Mouse (Mus musculus): ENCODE measurements at regions not wholly inside any gene's neighbourhood (a gene's known extent, or its start where the extent isn't known, plus 50 kb on each side); places are given as distances from the start of the nearest gene placed in this dataset.

GRCm38 (mm10) chr1:94203281-94203680, 150.9 kb upstream of the Pdcd1 start:
- ATAC-seq (ENCODE audit: low FRiP score) (no peak), DNase-seq (ENCODE audit: low spot score) (no peak)
- Histone ChIP-seq H3K27ac (ENCODE audit: low read depth, low read length) (no peak overlapping the region), H3K36me3 (ENCODE audit: control insufficient read depth, insufficient read depth, low read length) (no peaks in the 10 kb centered on the region), H3K4me2 (replicated peaks; ENCODE audit: low read depth, low read length) (no peak overlapping the region), H3K9me3 (ENCODE audit: control insufficient read depth, low read length) (no peaks in the 10 kb centered on the region), H3K9ac (ENCODE audit: low read depth, low read length) (no peak overlapping the region), H3K4me3 (ENCODE audit: low read depth, low read length) (no peak overlapping the region), H3K4me1 (replicated peaks; ENCODE audit: control insufficient read depth, insufficient read depth, low read length) (no peaks in the 10 kb centered on the region), H3K27me3 (ENCODE audit: control insufficient read depth, insufficient read depth, low read length) (no peaks in the 10 kb centered on the region)
- 84% methylated on average over 3 of the region's 3 CpGs for WGBS

- no peak overlapping the region for H3K4me3 ChIP-seq (ENCODE audit: low read depth, low read length)
- ATAC-seq (ENCODE audit: low FRiP score) (no peak), DNase-seq (ENCODE audit: low spot score) (no peak)
- WGBS = 91% methylated on average over 2 of the region's 2 CpGs
- H3K27ac ChIP-seq (ENCODE audit: low read depth, low read length) = no peak overlapping the region
- no peaks in the 10 kb centered on the region for H3K4me1 ChIP-seq (replicated peaks; ENCODE audit: control insufficient read depth, insufficient read depth, low read length)
- H3K4me2 ChIP-seq (replicated peaks; ENCODE audit: low read depth, low read length) = no peak overlapping the region
- H3K27me3 ChIP-seq (ENCODE audit: control insufficient read depth, insufficient read depth, low read length) = no peaks in the 10 kb centered on the region
- H3K9me3 ChIP-seq (ENCODE audit: control insufficient read depth, low read length) = no peaks in the 10 kb centered on the region
- H3K36me3 ChIP-seq (ENCODE audit: control insufficient read depth, insufficient read depth, low read length) = no peaks in the 10 kb centered on the region
- no peak overlapping the region for H3K9ac ChIP-seq (ENCODE audit: low read depth, low read length)
Measured at GRCm38 (mm10) chr1:94183876-94184275, 131.5 kb upstream of the Pdcd1 start.

GRCm38 (mm10) chr1:94149958-94150357, 97.6 kb upstream of the Pdcd1 start:
- no peak overlapping the region for H3K9ac ChIP-seq (ENCODE audit: low read depth, low read length)
- H3K36me3 ChIP-seq (ENCODE audit: control insufficient read depth, insufficient read depth, low read length) = no peaks in the 10 kb centered on the region
- H3K4me3 ChIP-seq (ENCODE audit: low read depth, low read length) = no peak overlapping the region
- no peaks in the 10 kb centered on the region for H3K4me1 ChIP-seq (replicated peaks; ENCODE audit: control insufficient read depth, insufficient read depth, low read length)
- no peak overlapping the region for H3K27ac ChIP-seq (ENCODE audit: low read depth, low read length)
- 88% methylated on average over 4 of the region's 4 CpGs for WGBS
- no peak for ATAC-seq (ENCODE audit: low FRiP score)
- H3K27me3 ChIP-seq (ENCODE audit: control insufficient read depth, insufficient read depth, low read length) = no peaks in the 10 kb centered on the region
- no peaks in the 10 kb centered on the region for H3K9me3 ChIP-seq (ENCODE audit: control insufficient read depth, low read length)
- DNase-seq (ENCODE audit: low spot score) = no peak
- no peak overlapping the region for H3K4me2 ChIP-seq (replicated peaks; ENCODE audit: low read depth, low read length)

GRCm38 (mm10) chr1:94147015-94147414, 94.7 kb upstream of the Pdcd1 start:
- no peak overlapping the region for H3K4me2 ChIP-seq (replicated peaks; ENCODE audit: low read depth, low read length)
- H3K27me3 ChIP-seq (ENCODE audit: control insufficient read depth, insufficient read depth, low read length) = no peaks in the 10 kb centered on the region
- no peak overlapping the region for H3K9ac ChIP-seq (ENCODE audit: low read depth, low read length)
- H3K4me3 ChIP-seq (ENCODE audit: low read depth, low read length) = no peak overlapping the region
- H3K9me3 ChIP-seq (ENCODE audit: control insufficient read depth, low read length) = no peaks in the 10 kb centered on the region
- no peak for ATAC-seq (ENCODE audit: low FRiP score)
- DNase-seq (ENCODE audit: low spot score) = no peak
- WGBS = 85% methylated on average over 4 of the region's 4 CpGs
- H3K36me3 ChIP-seq (ENCODE audit: control insufficient read depth, insufficient read depth, low read length) = no peaks in the 10 kb centered on the region
- H3K4me1 ChIP-seq (replicated peaks; ENCODE audit: control insufficient read depth, insufficient read depth, low read length) = no peaks in the 10 kb centered on the region
- no peak overlapping the region for H3K27ac ChIP-seq (ENCODE audit: low read depth, low read length)

GRCm38 (mm10) chr1:94140518-94140917, 88.2 kb upstream of the Pdcd1 start:
- DNase-seq (ENCODE audit: low spot score) (no peak), ATAC-seq (ENCODE audit: low FRiP score) (no peak)
- Histone ChIP-seq H3K4me2 (replicated peaks; ENCODE audit: low read depth, low read length) (no peak overlapping the region), H3K27ac (ENCODE audit: low read depth, low read length) (no peak overlapping the region), H3K36me3 (ENCODE audit: control insufficient read depth, insufficient read depth, low read length) (no peaks in the 10 kb centered on the region), H3K4me1 (replicated peaks; ENCODE audit: control insufficient read depth, insufficient read depth, low read length) (no peaks in the 10 kb centered on the region), H3K9ac (ENCODE audit: low read depth, low read length) (no peak overlapping the region), H3K9me3 (ENCODE audit: control insufficient read depth, low read length) (no peaks in the 10 kb centered on the region), H3K27me3 (ENCODE audit: control insufficient read depth, insufficient read depth, low read length) (no peaks in the 10 kb centered on the region), H3K4me3 (ENCODE audit: low read depth, low read length) (no peak overlapping the region)
- 67% methylated on average over 3 of the region's 3 CpGs for WGBS

GRCm38 (mm10) chr1:94139445-94140062, 87.2 kb upstream of the Pdcd1 start:
- H3K9ac ChIP-seq (ENCODE audit: low read depth, low read length) = no peak overlapping the region
- H3K4me2 ChIP-seq (replicated peaks; ENCODE audit: low read depth, low read length) = no peak overlapping the region
- H3K4me1 ChIP-seq (replicated peaks; ENCODE audit: control insufficient read depth, insufficient read depth, low read length) = no peaks in the 10 kb centered on the region
- no peaks in the 10 kb centered on the region for H3K36me3 ChIP-seq (ENCODE audit: control insufficient read depth, insufficient read depth, low read length)
- H3K4me3 ChIP-seq (ENCODE audit: low read depth, low read length) = no peak overlapping the region
- no peaks in the 10 kb centered on the region for H3K9me3 ChIP-seq (ENCODE audit: control insufficient read depth, low read length)
- H3K27me3 ChIP-seq (ENCODE audit: control insufficient read depth, insufficient read depth, low read length) = no peaks in the 10 kb centered on the region
- ATAC-seq (ENCODE audit: low FRiP score) (no peak), DNase-seq (ENCODE audit: low spot score) (peak; percentile 22)
- no peak overlapping the region for H3K27ac ChIP-seq (ENCODE audit: low read depth, low read length)
- WGBS = 86% methylated on average over 5 of the region's 5 CpGs

GRCm38 (mm10) chr1:94136731-94137130, 84.4 kb upstream of the Pdcd1 start:
- Histone ChIP-seq H3K4me2 (replicated peaks; ENCODE audit: low read depth, low read length) (no peak overlapping the region), H3K9ac (ENCODE audit: low read depth, low read length) (no peak overlapping the region), H3K4me1 (replicated peaks; ENCODE audit: control insufficient read depth, insufficient read depth, low read length) (no peaks in the 10 kb centered on the region), H3K36me3 (ENCODE audit: control insufficient read depth, insufficient read depth, low read length) (no peaks in the 10 kb centered on the region), H3K4me3 (ENCODE audit: low read depth, low read length) (no peak overlapping the region), H3K27ac (ENCODE audit: low read depth, low read length) (no peak overlapping the region), H3K27me3 (ENCODE audit: control insufficient read depth, insufficient read depth, low read length) (no peaks in the 10 kb centered on the region), H3K9me3 (ENCODE audit: control insufficient read depth, low read length) (no peaks in the 10 kb centered on the region)
- WGBS = 85% methylated on average over 8 of the region's 8 CpGs
- ATAC-seq (ENCODE audit: low FRiP score) (no peak), DNase-seq (ENCODE audit: low spot score) (no peak)
